Mouse (Mus musculus) kidney, adult 9 months (tissue): ENCODE measurements at regions not wholly inside any gene's neighbourhood (a gene's known extent, or its start where the extent isn't known, plus 50 kb on each side); places are given as distances from the start of the nearest gene placed in this dataset.
A peak's percentile ranks its signal among the peaks of the same experiment; 100 is the strongest.

Source experiments
- DNase-seq: peaks from one replicate; pipeline ENCODE4 v3.0.0; 2022

DNA sequence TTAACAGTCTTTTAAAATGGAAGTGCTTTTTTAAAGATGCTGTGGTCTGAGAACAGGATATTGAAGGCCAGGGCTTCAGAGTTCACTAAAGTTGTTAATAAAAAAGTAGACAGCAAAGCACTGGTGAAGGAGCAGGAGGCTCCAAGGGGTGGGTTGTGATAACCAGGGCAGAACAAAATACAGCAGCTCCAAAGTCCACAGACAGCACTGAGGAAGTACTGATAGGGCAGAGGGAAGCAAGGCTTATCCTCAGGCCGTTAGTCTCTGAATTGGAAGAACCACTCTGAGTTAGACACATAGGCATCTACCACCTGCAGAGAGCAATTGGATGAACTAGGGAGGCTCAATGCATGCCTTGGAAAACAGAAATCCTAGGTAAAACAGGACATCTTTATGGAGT lies 62.1 kb downstream of the P2ry1 start:
- no peak for DNase-seq

DNA sequence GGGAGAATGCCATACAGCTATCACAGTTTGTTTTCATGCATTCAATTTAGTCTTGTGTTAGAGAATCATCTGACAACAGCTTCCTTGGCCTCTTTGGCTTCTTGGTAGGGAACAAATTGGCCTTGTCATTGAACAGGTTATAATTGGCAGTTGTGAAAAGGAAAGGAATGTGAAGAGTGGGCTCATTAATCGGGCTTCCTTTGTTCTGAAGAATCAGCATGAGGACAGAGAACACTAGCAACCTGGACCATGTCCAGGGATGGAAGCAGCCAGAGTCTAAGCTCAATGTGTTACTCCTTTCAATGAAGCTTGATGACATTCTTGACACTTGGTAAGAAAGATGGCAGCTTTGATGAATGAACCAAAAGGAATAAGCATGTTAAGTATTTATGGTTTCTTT lies 64.5 kb downstream of the P2ry1 start:
- no peak for DNase-seq

DNA sequence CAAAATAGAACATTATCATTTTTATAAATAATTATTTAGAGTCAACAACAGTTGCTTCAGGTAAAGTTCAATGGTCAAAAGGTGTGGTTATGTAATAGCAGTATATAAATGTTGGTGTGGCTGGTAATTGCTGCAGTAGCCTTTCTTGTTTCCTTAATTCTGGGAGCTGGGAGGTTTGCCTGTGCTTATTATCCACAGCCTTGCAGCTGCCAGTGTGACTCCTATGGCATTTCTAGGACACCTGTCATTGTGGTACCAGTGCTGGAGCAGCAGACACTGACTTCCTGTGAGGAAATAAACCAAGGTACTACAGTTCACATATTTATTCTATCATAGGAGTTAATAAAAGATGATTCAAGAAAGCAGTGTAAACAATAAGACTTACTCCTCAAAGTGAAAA lies 65.6 kb downstream of the P2ry1 start:
- no peak for DNase-seq

DNA sequence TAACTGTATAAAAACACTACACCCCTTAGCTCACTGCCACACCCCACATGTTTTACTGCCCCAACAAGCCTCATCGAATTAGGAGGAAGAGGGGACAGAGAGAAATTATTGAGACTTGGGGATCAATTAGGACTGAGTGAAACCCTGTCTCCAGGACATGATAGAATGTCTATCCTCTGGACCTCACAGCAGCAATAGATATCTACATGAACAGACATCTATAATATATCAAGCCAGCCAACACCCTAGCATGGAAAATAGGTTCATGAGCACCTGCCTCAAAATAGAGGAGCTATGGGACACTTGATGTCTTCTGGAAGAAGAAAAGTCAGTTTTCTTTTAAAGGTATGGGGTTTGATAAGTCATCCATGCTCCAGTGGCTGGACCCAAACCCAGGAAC lies 68.4 kb downstream of the P2ry1 start:
- DNase-seq, result no peak

DNA sequence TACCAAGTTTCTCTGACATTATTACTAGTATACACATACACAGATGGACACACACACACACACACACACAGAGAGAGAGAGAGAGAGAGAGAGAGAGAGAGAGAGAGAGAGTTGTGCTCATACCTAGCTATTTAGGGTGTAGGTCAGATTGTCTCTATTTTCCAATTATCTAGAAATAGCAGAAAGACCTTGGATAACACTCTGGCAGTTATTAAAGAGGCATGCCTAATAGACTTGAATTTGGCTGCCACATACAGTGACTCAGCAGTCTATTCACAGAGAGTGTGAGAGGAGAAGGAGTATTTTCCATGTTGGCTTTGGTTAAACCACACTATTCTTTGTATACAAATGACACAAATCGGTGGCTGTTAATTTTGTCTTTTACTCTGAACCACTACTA lies 69.7 kb downstream of the P2ry1 start:
- DNase-seq, result no peak

DNA sequence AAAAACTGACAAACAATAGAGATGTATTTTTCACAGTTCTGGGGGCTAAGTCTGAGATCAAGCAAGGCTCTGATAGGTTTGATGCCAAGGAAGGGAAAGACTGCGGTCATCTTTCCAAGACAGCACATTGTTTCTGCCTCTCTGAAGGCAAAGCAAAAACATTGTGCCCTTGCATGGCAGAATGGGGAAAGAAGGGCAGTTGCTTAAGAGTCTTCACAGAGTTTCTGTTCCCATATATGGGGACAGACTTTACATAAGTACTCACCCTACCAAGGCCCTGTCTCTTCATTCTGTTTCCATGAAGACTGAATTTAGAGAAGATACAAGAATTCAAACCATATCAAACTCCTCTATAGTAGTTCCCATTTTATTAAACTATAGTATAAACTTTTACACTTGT lies 70.5 kb downstream of the P2ry1 start:
- DNase-seq, result no peak

DNA sequence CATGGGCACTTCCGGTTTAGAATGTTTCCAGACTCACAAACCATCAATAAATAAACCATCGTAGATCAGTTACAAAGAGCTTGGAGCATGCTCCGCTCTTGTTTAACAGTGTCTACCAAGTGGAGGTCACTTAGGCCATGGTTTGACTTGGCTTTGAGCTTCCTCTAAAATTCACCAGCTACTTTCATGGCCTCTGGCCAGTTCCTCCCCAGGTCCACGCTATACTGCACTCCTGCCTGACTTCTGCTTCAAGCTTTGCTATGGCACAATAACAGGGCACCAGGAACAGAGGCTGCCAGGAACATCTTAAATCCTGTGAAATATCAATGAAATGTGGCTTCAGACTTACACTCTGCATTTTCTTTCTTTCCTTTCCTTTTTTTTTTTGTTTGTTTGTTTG lies 71.2 kb downstream of the P2ry1 start:
- DNase-seq, result no peak

DNA sequence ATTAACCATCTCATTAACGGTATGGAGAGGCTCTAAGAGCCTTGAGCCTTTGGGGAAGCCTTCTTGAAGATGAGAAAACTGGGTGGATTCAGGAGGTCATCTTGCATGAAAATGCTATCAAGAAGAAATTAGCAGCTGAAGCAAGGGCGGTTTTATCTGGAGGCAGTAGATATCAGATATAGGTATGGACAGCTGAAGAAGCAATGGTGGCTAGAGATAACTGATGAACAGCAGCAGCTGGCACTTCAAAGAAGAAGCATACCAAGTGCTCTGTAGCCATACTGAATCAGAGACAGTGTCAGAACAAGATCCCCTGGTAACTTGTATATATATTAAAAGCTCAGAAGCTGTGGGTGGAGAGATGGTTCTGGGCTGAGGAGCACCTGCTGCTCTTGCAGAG lies 73.2 kb downstream of the P2ry1 start:
- DNase-seq, result no peak

DNA sequence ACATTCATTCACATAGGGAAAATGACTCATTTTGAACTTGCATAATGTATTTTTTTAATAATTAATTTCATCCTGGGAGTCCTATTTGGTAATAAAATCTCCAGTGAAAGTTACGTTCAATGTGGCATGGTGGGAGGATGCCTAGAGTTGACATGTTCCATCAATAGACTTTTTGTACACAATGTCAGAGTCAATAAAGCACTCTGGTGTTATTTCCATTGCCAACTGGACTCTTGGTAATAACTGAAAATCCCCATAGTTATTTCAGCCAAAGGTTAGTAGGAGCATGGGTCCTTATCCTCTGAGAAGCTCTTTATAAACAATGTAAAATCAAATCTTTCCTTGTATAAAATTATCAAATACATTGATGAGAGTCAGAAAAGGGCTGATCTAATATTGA lies 87.3 kb downstream of the P2ry1 start:
- DNase-seq, result no peak

DNA sequence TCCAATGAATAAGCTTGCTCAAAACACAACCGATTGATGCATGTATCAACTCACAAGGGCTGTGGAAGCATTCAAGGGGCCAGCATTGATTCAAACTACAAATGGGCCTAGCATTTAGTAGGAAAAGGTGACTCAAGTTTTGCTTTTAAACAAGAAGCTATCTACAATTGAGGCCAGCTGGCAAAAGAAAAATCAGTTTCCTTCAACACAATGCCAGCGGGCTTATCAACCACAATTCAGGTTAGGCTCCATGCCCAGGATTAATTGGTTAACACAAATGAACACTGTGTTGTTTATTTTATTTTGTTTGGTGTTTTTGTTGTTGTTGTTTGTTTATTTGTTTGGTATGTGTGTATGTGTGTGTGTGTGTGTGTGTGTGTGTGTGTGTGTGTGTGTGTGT lies 89.4 kb downstream of the P2ry1 start:
- DNase-seq, result no peak

DNA sequence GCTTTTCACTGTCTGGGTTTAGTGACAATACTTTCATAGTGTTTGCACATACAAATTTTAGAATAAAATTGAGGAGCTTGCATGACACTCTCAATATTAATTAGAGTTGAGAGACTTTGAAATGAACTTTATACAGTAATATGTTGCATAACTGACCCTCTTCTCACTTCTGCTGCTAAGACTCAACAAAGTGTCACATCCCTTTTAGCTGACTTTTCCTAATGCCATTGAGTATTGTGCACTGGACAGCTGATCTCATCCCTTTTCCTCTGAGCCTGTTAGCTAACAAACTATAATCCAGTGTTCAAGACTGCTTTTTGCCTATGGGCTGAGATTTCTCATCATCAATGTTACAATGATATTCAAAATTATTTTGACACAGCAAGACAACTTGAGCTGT lies 113.8 kb downstream of the P2ry1 start:
- no peak for DNase-seq

DNA sequence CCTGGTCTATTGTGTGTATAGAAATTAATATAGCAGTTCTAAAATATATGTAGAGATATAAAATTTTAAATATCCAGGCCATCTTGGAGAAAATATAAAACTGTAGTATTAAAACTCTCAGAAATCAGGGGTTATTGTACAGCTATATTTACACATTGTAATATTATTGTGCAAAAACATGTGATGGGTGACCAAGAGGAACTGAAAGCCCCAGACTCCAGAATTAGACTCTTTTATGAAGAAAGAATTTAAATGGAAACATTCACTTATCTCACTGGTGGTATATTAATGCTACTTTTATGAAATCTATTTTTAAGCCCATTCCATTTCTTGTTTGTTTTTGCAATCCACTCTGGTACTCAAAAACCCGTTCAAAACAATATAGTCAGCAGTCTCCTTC lies 130.5 kb downstream of the P2ry1 start:
- DNase-seq, result no peak

DNA sequence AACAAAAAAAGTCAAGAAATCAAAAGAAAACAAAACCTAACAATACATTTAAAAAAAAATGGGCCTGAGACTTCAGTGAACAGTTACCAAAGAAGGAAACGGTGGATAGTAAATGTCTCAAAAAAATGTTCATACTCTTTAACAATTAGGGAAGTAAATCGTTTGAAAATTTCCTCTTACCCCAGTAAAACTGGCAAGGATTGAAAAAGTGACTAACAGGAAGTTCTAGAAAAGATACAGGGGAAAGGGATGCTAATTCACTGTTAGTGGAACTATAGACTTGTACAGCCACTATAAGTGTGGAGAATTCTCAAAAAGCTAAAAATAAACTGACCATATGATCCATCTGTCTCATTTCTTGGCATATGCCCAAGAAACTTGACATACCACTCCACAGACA lies 151.5 kb downstream of the P2ry1 start:
- DNase-seq, result no peak

DNA sequence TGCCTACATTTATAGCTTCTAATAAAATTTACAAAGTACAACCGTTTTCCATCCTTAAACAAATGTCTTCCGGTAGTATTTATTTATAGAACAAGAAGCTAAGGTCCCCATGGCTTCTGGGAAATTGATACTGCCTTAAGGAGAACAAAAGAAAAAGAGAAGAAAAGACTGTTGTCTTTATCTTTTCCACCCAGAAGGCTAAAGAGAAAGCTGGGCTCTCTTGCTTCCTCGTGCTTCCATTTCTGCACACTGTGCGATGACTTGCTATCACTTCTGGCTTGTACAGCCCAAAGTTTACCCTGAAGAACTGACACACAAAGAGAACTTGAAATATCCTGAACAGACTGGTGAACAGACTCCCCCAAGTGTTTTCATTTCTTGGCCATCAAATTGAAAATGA lies 157.2 kb downstream of the P2ry1 start:
- DNase-seq, result no peak

DNA sequence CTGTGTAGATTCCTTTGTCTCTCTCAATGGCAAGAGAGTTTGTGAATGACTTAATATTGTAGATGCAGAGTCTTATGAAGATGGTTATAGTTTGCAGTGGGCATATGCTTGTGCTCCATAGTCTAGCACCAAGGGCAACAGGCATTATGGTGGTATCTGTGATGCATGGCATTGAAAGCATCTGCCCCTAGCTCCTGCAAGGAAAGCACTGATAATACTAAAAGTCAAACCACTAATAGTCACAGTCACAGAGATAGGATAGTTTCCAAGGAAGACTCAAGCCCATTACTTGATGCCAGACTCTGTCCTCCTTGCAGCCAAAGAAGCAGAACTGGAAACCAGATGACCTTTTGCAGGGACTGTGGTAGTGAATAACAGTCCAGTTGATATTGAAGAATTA lies 158.8 kb downstream of the P2ry1 start:
- DNase-seq, result no peak

DNA sequence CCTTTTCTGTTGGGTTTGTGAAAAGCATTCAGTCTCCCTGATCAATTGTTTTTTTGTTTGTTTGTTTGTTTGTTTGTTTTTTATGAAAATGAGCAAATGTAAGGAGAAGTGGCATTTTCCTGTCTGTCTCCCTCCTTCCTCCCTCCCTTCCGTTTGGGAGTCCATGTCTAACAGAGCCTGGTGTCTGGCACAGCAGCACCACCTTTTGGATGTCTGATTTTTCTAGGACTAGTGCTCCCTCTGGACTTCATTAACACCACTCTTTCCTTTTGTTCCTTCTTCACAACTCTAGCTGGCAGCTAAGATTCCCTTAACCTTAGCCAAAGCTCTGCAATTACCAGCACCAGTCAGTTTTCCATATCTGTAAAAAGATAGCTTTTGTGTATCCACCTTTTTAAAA lies 175.6 kb upstream of the Rap2b start:
- DNase-seq, result peak; percentile 13

DNA sequence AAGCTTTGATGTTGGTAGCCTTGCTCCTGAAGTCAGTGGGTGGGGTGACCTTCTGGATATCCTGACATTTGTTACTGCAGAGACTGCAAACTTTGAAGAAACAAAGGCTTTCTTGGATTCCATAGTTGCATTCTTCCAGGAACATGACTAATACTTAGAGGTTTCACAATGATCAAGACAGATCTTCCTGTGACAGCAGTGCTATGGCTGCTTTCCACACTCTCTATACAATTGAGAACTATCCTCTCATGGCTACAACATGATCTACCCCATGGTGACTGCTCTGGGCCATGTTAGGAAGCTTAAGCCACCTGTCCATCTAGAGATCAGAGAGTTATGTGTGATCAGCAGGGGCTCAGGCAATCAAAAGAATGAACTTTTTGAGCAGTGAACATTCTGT lies 172.8 kb upstream of the Rap2b start:
- DNase-seq, result no peak

DNA sequence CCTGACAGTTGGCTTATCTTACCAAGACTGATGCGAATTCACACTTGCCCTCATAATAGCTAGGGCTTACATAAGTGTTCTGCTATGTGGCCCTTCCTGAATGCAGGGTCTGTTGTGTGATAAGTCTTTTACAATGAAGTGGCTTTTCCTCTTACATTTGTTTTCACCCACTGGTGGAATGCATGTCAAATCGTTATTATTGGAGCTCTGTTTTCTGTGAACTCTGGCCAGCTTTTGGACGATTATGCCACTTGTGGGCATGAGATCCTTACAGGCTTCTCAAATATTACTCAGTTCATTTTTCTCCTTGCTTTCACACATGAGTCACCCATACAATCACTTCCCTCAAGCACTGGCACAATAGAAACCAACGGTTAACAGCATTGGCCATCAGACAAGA lies 144.9 kb upstream of the Rap2b start:
- no peak for DNase-seq

DNA sequence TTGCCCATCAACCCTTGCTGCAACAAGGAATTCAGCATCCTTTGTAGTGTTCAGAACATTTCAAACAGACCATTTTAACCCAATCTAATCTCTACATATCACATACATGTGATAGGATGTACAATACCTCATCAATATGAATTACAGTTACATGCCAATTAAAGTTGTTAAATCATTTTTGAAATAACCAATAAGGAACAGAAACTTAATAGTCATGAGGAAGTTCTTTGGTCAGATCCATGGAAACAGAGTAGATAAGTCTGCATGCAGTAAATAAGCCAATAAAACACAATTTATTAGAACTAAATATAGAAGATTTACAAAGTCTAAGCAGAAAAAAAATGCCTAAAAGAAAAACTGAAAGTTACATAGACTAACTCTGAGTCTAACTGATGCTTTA lies 136.9 kb upstream of the Rap2b start:
- DNase-seq, result no peak

DNA sequence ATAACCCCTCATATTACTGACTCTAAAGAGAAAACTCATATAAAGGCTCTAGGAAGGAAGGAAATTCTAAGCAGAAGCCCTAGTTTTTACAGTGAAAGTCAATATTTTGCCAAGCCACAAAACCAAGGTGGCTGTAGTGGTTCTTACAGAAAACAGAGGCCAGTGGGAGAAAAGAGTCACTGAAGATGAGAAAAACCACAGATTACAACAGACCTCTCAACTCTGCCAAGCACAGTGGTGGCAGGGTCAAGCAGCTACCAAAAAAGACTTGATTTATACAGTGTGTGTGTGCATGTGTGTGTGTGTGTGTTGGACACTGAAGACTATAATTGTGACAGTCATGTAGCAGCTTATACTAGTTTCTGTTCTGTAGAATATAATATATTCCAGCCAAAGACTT lies 136.4 kb upstream of the Rap2b start:
- DNase-seq, result no peak

DNA sequence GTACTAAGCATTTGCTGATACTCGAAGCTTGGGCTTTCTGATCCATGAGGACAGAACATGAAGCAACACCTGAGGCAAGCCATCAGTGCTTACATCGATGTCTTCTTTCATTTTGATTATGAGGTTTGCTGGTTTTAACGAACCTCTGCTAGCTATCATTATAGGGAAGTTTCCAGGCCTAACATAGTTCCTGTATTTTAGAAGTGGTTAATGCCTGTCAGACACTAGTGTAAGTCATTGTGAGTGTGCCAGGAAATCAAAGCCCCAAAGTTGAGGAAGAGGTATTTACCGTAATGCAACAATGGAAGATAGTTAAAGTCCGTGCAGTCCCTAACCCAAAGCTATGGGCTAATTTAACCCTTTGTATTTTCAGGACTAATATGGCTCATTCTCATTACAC lies 120.1 kb upstream of the Rap2b start:
- no peak for DNase-seq

DNA sequence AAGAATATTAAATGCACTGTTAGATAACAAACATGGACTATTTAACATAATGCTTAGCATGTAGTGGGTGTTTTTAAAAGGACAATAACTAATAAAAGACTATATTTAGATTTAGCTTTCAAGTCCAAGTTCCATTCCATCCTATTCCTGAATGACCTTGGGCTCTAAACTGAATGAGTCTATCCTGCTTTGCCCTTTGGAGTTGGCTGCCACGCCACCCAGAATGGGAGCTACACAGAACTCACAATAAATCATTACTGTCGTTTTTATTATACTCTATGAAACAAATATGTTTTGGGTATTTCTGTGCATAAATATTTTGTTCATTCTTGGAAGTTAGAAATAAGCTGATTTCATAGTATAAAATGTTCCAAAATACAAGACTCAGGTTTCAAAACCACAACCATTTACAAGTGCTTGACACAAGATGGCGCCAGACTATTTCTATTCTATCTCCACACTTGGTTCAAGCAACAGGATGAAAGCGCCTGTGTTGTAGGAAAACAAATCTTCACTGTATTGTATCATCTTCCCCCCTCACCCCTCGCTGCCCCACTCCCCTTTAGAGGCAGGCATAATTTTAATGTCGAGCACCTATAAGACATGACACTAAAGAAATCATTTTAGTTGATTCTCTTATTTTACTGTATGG lies 117.4 kb upstream of the Rap2b start:
- DNase-seq, result peak; percentile 40

DNA sequence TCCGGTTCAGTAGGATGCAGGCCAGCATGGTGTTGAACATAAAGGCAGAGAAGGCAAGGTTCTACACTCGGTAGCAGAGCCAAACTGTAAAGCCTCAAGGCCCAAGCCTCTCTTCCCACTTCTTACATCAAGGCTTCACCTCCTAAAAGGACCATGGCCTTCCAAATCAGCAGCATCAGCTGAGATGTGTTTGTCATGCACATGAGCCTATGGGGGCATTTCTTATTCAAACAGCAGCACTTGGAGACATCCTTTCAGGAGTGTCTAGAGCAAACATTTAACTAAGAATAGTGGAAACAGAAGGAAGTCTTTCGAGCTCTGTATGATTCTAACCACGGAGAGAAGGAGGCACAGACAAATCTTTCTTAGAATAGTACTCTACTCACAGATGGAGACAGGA lies 115.0 kb upstream of the Rap2b start:
- no peak for DNase-seq

DNA sequence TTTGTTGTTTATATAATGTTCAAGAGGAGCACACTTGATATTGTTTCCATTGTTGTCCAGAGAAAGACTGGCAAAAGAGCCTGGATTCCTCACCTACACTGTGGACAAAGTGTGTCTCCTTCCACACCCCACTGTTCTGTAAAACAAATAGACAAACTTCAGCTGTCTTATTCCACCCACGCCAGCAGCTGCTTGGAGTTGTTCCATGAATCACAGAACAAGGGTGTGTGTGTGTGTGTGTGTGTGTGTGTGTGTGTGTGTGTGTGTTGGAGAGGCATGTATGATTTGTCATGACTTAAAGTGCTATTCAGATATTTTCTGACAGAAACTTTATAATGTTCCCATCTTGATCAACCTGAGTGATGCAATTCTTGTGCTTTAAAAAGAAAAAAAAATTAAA lies 114.1 kb upstream of the Rap2b start:
- no peak for DNase-seq

DNA sequence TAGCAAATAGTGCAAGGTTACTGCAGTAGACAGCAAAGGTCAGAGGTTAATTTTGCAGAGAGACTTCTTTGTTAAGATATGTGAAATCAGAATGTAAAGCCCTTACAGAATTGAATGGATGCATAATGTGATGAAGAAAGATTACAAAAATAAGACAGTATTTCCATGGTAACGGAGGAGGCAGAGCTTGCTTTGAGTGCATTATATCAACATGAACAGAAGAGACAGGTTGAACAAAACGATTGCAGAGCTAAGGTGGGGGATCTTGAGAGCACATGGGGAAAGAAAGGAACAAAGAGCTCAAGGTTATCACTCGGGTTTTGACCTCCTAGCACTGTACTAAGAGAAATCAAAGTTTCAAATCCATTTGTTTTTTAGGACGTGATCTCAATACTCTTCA lies 106.2 kb upstream of the Rap2b start:
- DNase-seq, result no peak

DNA sequence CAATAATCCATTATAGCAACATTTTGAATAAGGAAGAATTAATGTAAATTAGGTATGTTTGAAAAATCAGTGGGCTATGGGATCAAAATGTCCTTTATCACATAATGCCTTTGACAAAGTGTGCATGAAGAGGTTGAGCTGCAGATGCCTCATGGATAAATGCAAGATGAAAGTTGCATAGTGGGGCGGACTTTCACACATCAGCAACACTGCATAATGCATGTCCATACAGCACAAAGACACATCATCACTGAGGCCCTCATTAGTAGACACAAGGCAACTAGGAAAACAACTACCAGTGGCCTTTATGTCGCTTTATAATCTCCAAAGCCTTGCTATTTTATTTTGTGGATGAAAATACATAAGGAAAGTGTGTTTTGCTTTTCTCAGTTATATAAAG lies 105.8 kb upstream of the Rap2b start:
- no peak for DNase-seq
